Mouse (Mus musculus): Measurements from ENCODE around the gene Rpusd3. TPM values are rescaled to one million over a fixed set of nuclear protein-coding genes. Genes with fewer than 3 reads are reported as not detected.

Gene Rpusd3
- polyA plus RNA-seq, 1 experiment from 2014 or later: 23.6 TPM

- no peak overlapping the region for H3K9ac ChIP-seq (replicated peaks; ENCODE audit: low read depth, low read length)
- peaks cover 21% of the 10 kb centered on the region for H3K36me3 ChIP-seq (ENCODE audit: control insufficient read depth, insufficient read depth, low read length)
- no peaks in the 10 kb centered on the region for H3K9me3 ChIP-seq (ENCODE audit: control insufficient read depth, low read length)
- peaks cover 8% of the 10 kb centered on the region for H3K4me1 ChIP-seq (ENCODE audit: control insufficient read depth, insufficient read depth, low read length)
- no peak for ATAC-seq (ENCODE audit: low read depth)
- no peak overlapping the region for H3K27ac ChIP-seq (ENCODE audit: low read depth, low read length)
- WGBS: 85% methylated on average over 6 of the region's 8 CpGs
- no peaks in the 10 kb centered on the region for H3K27me3 ChIP-seq (ENCODE audit: control insufficient read depth, insufficient read depth, low read length)
- no peak overlapping the region for H3K4me3 ChIP-seq (ENCODE audit: low read depth, low read length)
- no peak overlapping the region for H3K4me2 ChIP-seq (ENCODE audit: low read depth, low read length)
Observed at GRCm38 (mm10) chr6:113444207-113444965, 25.2 kb upstream of the Rpusd3 start.

- H3K27ac ChIP-seq (ENCODE audit: low read depth, low read length): no peak overlapping the region; the same call in 1 of the 2 replicates
- H3K4me2 ChIP-seq (ENCODE audit: low read depth, low read length): peak overlapping the region; percentile 76
- ATAC-seq (ENCODE audit: low read depth): no peak
- no peaks in the 10 kb centered on the region for H3K9me3 ChIP-seq (ENCODE audit: control insufficient read depth, low read length)
- H3K4me3 ChIP-seq (ENCODE audit: low read depth, low read length): peak overlapping the region; percentile 74
- H3K4me1 ChIP-seq (ENCODE audit: control insufficient read depth, insufficient read depth, low read length): peaks cover 8% of the 10 kb centered on the region
- 48% methylated on average over 12 of the region's 12 CpGs for WGBS
- no peaks in the 10 kb centered on the region for H3K27me3 ChIP-seq (ENCODE audit: control insufficient read depth, insufficient read depth, low read length)
- H3K36me3 ChIP-seq (ENCODE audit: control insufficient read depth, insufficient read depth, low read length): peaks cover 13% of the 10 kb centered on the region
- peak overlapping the region; percentile 81 for H3K9ac ChIP-seq (replicated peaks; ENCODE audit: low read depth, low read length)
Observed at GRCm38 (mm10) chr6:113443091-113443490, 24.0 kb upstream of the Rpusd3 start.

- no peaks in the 10 kb centered on the region for H3K9me3 ChIP-seq (ENCODE audit: control insufficient read depth, low read length)
- WGBS: under 1% methylated on average over 43 of the region's 45 CpGs
- H3K36me3 ChIP-seq (ENCODE audit: control insufficient read depth, insufficient read depth, low read length): peaks cover 8% of the 10 kb centered on the region
- H3K9ac ChIP-seq (replicated peaks; ENCODE audit: low read depth, low read length): peak within 1 kb of the TSS; percentile 81
- peak; percentile 94 for ATAC-seq (ENCODE audit: low read depth)
- H3K4me1 ChIP-seq (ENCODE audit: control insufficient read depth, insufficient read depth, low read length): peaks cover 8% of the 10 kb centered on the region
- H3K27ac ChIP-seq (ENCODE audit: low read depth, low read length): peak within 1 kb of the TSS; percentile 70; the same call in 1 of the 2 replicates
- peak within 1 kb of the TSS; percentile 76 for H3K4me2 ChIP-seq (ENCODE audit: low read depth, low read length)
- no peaks in the 10 kb centered on the region for H3K27me3 ChIP-seq (ENCODE audit: control insufficient read depth, insufficient read depth, low read length)
- H3K4me3 ChIP-seq (ENCODE audit: low read depth, low read length): peak within 1 kb of the TSS; percentile 74
Observed at GRCm38 (mm10) chr6:113442442-113443090, 23.4 kb upstream of the Rpusd3 start, which contains the start of gene Jagn1. TSS of gene Jagn1 (plus strand) at chr6:113442569.

- 44% methylated on average over 9 of the region's 9 CpGs for WGBS
- peaks cover 8% of the 10 kb centered on the region for H3K4me1 ChIP-seq (ENCODE audit: control insufficient read depth, insufficient read depth, low read length)
- H3K9ac ChIP-seq (replicated peaks; ENCODE audit: low read depth, low read length): peak overlapping the region; percentile 81; the same call in 1 of the 2 replicates
- peak overlapping the region; percentile 76 for H3K4me2 ChIP-seq (ENCODE audit: low read depth, low read length)
- peak; percentile 50 for ATAC-seq (ENCODE audit: low read depth)
- H3K27me3 ChIP-seq (ENCODE audit: control insufficient read depth, insufficient read depth, low read length): no peaks in the 10 kb centered on the region
- peak overlapping the region; percentile 74 for H3K4me3 ChIP-seq (ENCODE audit: low read depth, low read length)
- H3K36me3 ChIP-seq (ENCODE audit: control insufficient read depth, insufficient read depth, low read length): peaks cover 3% of the 10 kb centered on the region
- H3K9me3 ChIP-seq (ENCODE audit: control insufficient read depth, low read length): no peaks in the 10 kb centered on the region
- 0 out of 2 replicates have a peak overlapping the region, but pooled peaks have one; percentile 29 for H3K27ac ChIP-seq (ENCODE audit: low read depth, low read length)
Observed at GRCm38 (mm10) chr6:113442087-113442441, 22.9 kb upstream of the Rpusd3 start.

GRCm38 (mm10) chr6:113441147-113441680, 22.1 kb upstream of the Rpusd3 start:
- H3K27me3 ChIP-seq (ENCODE audit: control insufficient read depth, insufficient read depth, low read length): no peaks in the 10 kb centered on the region
- H3K4me1 ChIP-seq (ENCODE audit: control insufficient read depth, insufficient read depth, low read length): peaks cover 8% of the 10 kb centered on the region
- H3K27ac ChIP-seq (ENCODE audit: low read depth, low read length): no peak overlapping the region
- no peak overlapping the region for H3K4me2 ChIP-seq (ENCODE audit: low read depth, low read length)
- no peak overlapping the region for H3K4me3 ChIP-seq (ENCODE audit: low read depth, low read length)
- WGBS: 60% methylated on average over 7 of the region's 7 CpGs
- H3K36me3 ChIP-seq (ENCODE audit: control insufficient read depth, insufficient read depth, low read length): no peaks in the 10 kb centered on the region
- no peak overlapping the region for H3K9ac ChIP-seq (replicated peaks; ENCODE audit: low read depth, low read length)
- ATAC-seq (ENCODE audit: low read depth): no peak
- no peaks in the 10 kb centered on the region for H3K9me3 ChIP-seq (ENCODE audit: control insufficient read depth, low read length)

- H3K36me3 ChIP-seq (ENCODE audit: control insufficient read depth, insufficient read depth, low read length): no peaks in the 10 kb centered on the region
- 84% methylated on average over 3 of the region's 3 CpGs for WGBS
- H3K9ac ChIP-seq (replicated peaks; ENCODE audit: low read depth, low read length): no peak overlapping the region
- peaks cover 8% of the 10 kb centered on the region for H3K4me1 ChIP-seq (ENCODE audit: control insufficient read depth, insufficient read depth, low read length)
- H3K4me3 ChIP-seq (ENCODE audit: low read depth, low read length): no peak overlapping the region
- H3K27me3 ChIP-seq (ENCODE audit: control insufficient read depth, insufficient read depth, low read length): no peaks in the 10 kb centered on the region
- H3K4me2 ChIP-seq (ENCODE audit: low read depth, low read length): no peak overlapping the region
- H3K27ac ChIP-seq (ENCODE audit: low read depth, low read length): no peak overlapping the region
- H3K9me3 ChIP-seq (ENCODE audit: control insufficient read depth, low read length): no peaks in the 10 kb centered on the region
- ATAC-seq (ENCODE audit: low read depth): no peak
Observed at GRCm38 (mm10) chr6:113440686-113441085, 21.5 kb upstream of the Rpusd3 start.

- Histone ChIP-seq H3K9ac (replicated peaks; ENCODE audit: low read depth, low read length) (no peak overlapping the region), H3K9me3 (ENCODE audit: control insufficient read depth, low read length) (no peaks in the 10 kb centered on the region), H3K4me3 (ENCODE audit: low read depth, low read length) (no peak overlapping the region), H3K4me2 (ENCODE audit: low read depth, low read length) (no peak overlapping the region), H3K4me1 (ENCODE audit: control insufficient read depth, insufficient read depth, low read length) (peaks cover 8% of the 10 kb centered on the region), H3K27ac (ENCODE audit: low read depth, low read length) (no peak overlapping the region), H3K36me3 (ENCODE audit: control insufficient read depth, insufficient read depth, low read length) (no peaks in the 10 kb centered on the region), H3K27me3 (ENCODE audit: control insufficient read depth, insufficient read depth, low read length) (no peaks in the 10 kb centered on the region)
- ATAC-seq (ENCODE audit: low read depth): no peak
- 67% methylated on average over 12 of the region's 12 CpGs for WGBS
Observed at GRCm38 (mm10) chr6:113438721-113439430, 19.7 kb upstream of the Rpusd3 start.

GRCm38 (mm10) chr6:113437135-113437534, 18.0 kb upstream of the Rpusd3 start:
- Histone ChIP-seq H3K4me2 (ENCODE audit: low read depth, low read length) (no peak overlapping the region), H3K4me3 (ENCODE audit: low read depth, low read length) (no peak overlapping the region), H3K9ac (replicated peaks; ENCODE audit: low read depth, low read length) (no peak overlapping the region), H3K27ac (ENCODE audit: low read depth, low read length) (no peak overlapping the region), H3K27me3 (ENCODE audit: control insufficient read depth, insufficient read depth, low read length) (no peaks in the 10 kb centered on the region), H3K9me3 (ENCODE audit: control insufficient read depth, low read length) (no peaks in the 10 kb centered on the region), H3K36me3 (ENCODE audit: control insufficient read depth, insufficient read depth, low read length) (no peaks in the 10 kb centered on the region), H3K4me1 (ENCODE audit: control insufficient read depth, insufficient read depth, low read length) (no peaks in the 10 kb centered on the region)
- ATAC-seq (ENCODE audit: low read depth): no peak
- 80% methylated on average over 12 of the region's 12 CpGs for WGBS

All from neural tube, embryonic 14.5 days (tissue).